Mouse (Mus musculus) limb, embryonic 12.5 days (tissue): Measurements from ENCODE around the gene Naa20. TPM values are rescaled to one million over a fixed set of nuclear protein-coding genes. Genes with fewer than 3 reads are reported as not detected.
"Not testable (repeated sequence)": the region's sequence is repeated elsewhere in the genome, so short reads cannot be mapped to it uniquely, and the experiment has no call there.

ENCODE experiments used
- ATAC-seq: fragments of 200-750 bp; cut with Nextera tagmentation; 2 replicates; pipeline ENCODE4 v1.8.0; 2017; ENCODE audit warnings: low read depth, moderate TSS enrichment; ENCODE audit not compliant: insufficient number of reproducible peaks, insufficient read depth, low FRiP score, low TSS enrichment
- H3K27ac ChIP-seq: fragments of 300-500 bp; sonication (generic); 2 replicates; pipeline ENCODE4 v1.5.1; 2016; ENCODE audit warnings: mild to moderate bottlenecking, moderate library complexity
- H3K27me3 ChIP-seq: fragments of 300-500 bp; sonication (generic); 2 replicates; pipeline ENCODE4 v1.6.1; 2016; ENCODE audit warnings: mild to moderate bottlenecking, moderate library complexity
- H3K36me3 ChIP-seq: fragments of 300-500 bp; sonication (generic); 2 replicates; pipeline ENCODE4 v1.6.1; 2016; ENCODE audit warnings: mild to moderate bottlenecking, moderate library complexity
- H3K4me1 ChIP-seq: fragments of 300-500 bp; sonication (generic); replicated peaks from 2 replicates; pipeline ENCODE4 v1.6.1; 2016
- H3K4me2 ChIP-seq: fragments of 300-500 bp; sonication (generic); 2 replicates; pipeline ENCODE4 v1.6.1; 2016; ENCODE audit warnings: mild to moderate bottlenecking, moderate library complexity
- H3K4me3 ChIP-seq: fragments of 300-500 bp; sonication (generic); replicated peaks from 2 replicates; pipeline ENCODE4 v1.5.1; 2016; ENCODE audit warnings: mild to moderate bottlenecking
- H3K9ac ChIP-seq: fragments of 300-500 bp; sonication (generic); replicated peaks from 2 replicates; pipeline ENCODE4 v1.6.1; 2016; ENCODE audit warnings: mild to moderate bottlenecking, moderate library complexity
- H3K9me3 ChIP-seq: fragments of 300-500 bp; sonication (generic); 2 replicates; pipeline ENCODE4 v1.6.1; 2016; ENCODE audit warnings: mild to moderate bottlenecking, moderate library complexity
- WGBS: fragments of 180-500 bp; shearing (Covaris S2); methylation state at CpG from one replicate; pipeline ENCODE4 v1.1.7; 2016; 5-methylcytosine and 5-hydroxymethylcytosine counted together
- polyA plus RNA-seq: library from polyadenylated mRNA; unstranded; fragments of >200 nt; fragmentation: Nextera tagmentation; extraction: Ambion mirVana; gene quantifications from 2 replicates; pipeline ENCODE4 v1.2.1, GENCODE M21; 2016

Naa20 gene
- polyA plus RNA-seq, 1 experiment from 2014 or later, result 156 TPM

- not testable (repeated sequence) for H3K9ac ChIP-seq, H3K4me3 ChIP-seq, ATAC-seq, H3K27me3 ChIP-seq, H3K9me3 ChIP-seq, H3K4me2 ChIP-seq, H3K27ac ChIP-seq
- WGBS, result 43% methylated on average over 4 of the region's 4 CpGs
- Histone ChIP-seq H3K36me3 (peaks cover 38% of the 10 kb centered on the region), H3K4me1 (peaks cover 16% of the 10 kb centered on the region)
Observed at GRCm38 (mm10) chr2:145905884-145906283, 4.0 kb downstream of the Naa20 start.

- Histone ChIP-seq H3K27me3 (no peaks in the 10 kb centered on the region), H3K4me1 (no peaks in the 10 kb centered on the region), H3K36me3 (peaks cover 94% of the 10 kb centered on the region), H3K9me3 (no peaks in the 10 kb centered on the region), H3K4me2 (no peak overlapping the region), H3K27ac (no peak overlapping the region), H3K4me3 (no peak overlapping the region), H3K9ac (no peak overlapping the region)
- WGBS, result 84% methylated on average over 8 of the region's 8 CpGs
- no peak for ATAC-seq
Observed at GRCm38 (mm10) chr2:145920941-145921650, 19.2 kb downstream of the Naa20 start.

- WGBS, result under 1% methylated on average over 61 of the region's 61 CpGs
- peaks cover 8% of the 10 kb centered on the region for H3K4me1 ChIP-seq
- no peak within 1 kb of the TSS for H3K27ac ChIP-seq
- peak within 1 kb of the TSS; percentile 86 for H3K4me3 ChIP-seq
- peak within 1 kb of the TSS; percentile 89 for H3K4me2 ChIP-seq
- no peaks in the 10 kb centered on the region for H3K27me3 ChIP-seq
- H3K9me3 ChIP-seq, result no peaks in the 10 kb centered on the region
- peak; percentile 98 for ATAC-seq
- H3K9ac ChIP-seq, result peak within 1 kb of the TSS; percentile 61
- peaks cover 29% of the 10 kb centered on the region for H3K36me3 ChIP-seq
Observed at GRCm38 (mm10) chr2:145934339-145935231, 32.7 kb downstream of the Naa20 start, which contains the start of the genes Cfap61 and Crnkl1. TSS of gene Cfap61 (plus strand) at chr2:145934784. TSS of gene Crnkl1 (minus strand) at chr2:145935014.

- no peak for ATAC-seq
- Histone ChIP-seq H3K9me3 (no peaks in the 10 kb centered on the region), H3K27ac (no peak overlapping the region), H3K4me1 (peaks cover 8% of the 10 kb centered on the region), H3K9ac (no peak overlapping the region), H3K36me3 (peaks cover 7% of the 10 kb centered on the region; the same call in 1 of the 2 replicates), H3K4me2 (no peak overlapping the region), H3K27me3 (no peaks in the 10 kb centered on the region), H3K4me3 (no peak overlapping the region)
- WGBS, result 86% methylated on average over 8 of the region's 8 CpGs
Observed at GRCm38 (mm10) chr2:145936975-145937374, 35.1 kb downstream of the Naa20 start.

GRCm38 (mm10) chr2:145941403-145941802 is 39.5 kb downstream of the Naa20 start:
- Histone ChIP-seq H3K4me2 (no peak overlapping the region), H3K9ac (no peak overlapping the region), H3K9me3 (no peaks in the 10 kb centered on the region), H3K36me3 (no peaks in the 10 kb centered on the region), H3K27me3 (no peaks in the 10 kb centered on the region), H3K4me1 (no peaks in the 10 kb centered on the region), H3K4me3 (no peak overlapping the region), H3K27ac (no peak overlapping the region)
- WGBS, result 73% methylated on average over 3 of the region's 3 CpGs
- ATAC-seq, result no peak

GRCm38 (mm10) chr2:145944286-145944685 is 42.4 kb downstream of the Naa20 start:
- no peak overlapping the region for H3K4me3 ChIP-seq
- no peaks in the 10 kb centered on the region for H3K36me3 ChIP-seq
- no peak for ATAC-seq
- H3K27ac ChIP-seq, result no peak overlapping the region
- 83% methylated on average over 3 of the region's 3 CpGs for WGBS
- H3K9me3 ChIP-seq, result no peaks in the 10 kb centered on the region
- 0 out of 2 replicates have a peak, but pooled peaks cover under 1% of the 10 kb centered on the region for H3K4me1 ChIP-seq
- H3K27me3 ChIP-seq, result no peaks in the 10 kb centered on the region
- no peak overlapping the region for H3K4me2 ChIP-seq
- H3K9ac ChIP-seq, result no peak overlapping the region

GRCm38 (mm10) chr2:145948402-145948954 is 46.6 kb downstream of the Naa20 start:
- H3K9ac ChIP-seq, result no peak overlapping the region
- no peak overlapping the region for H3K4me3 ChIP-seq
- H3K9me3 ChIP-seq, result no peaks in the 10 kb centered on the region
- 0 out of 2 replicates have a peak, but pooled peaks cover 6% of the 10 kb centered on the region for H3K27me3 ChIP-seq
- no peak overlapping the region for H3K4me2 ChIP-seq
- no peaks in the 10 kb centered on the region for H3K36me3 ChIP-seq
- H3K27ac ChIP-seq, result no peak overlapping the region
- WGBS, result 70% methylated on average over 7 of the region's 7 CpGs
- H3K4me1 ChIP-seq, result peaks cover 14% of the 10 kb centered on the region; the same call in 1 of the 2 replicates
- ATAC-seq, result no peak

- H3K4me1 ChIP-seq, result peaks cover 14% of the 10 kb centered on the region; the same call in 1 of the 2 replicates
- no peak overlapping the region for H3K4me3 ChIP-seq
- 51% methylated on average over 11 of the region's 11 CpGs for WGBS
- no peaks in the 10 kb centered on the region for H3K36me3 ChIP-seq
- no peaks in the 10 kb centered on the region for H3K9me3 ChIP-seq
- no peak for ATAC-seq
- no peak overlapping the region for H3K4me2 ChIP-seq
- no peak overlapping the region for H3K9ac ChIP-seq
- H3K27ac ChIP-seq, result no peak overlapping the region
- 0 out of 2 replicates have a peak, but pooled peaks cover 6% of the 10 kb centered on the region for H3K27me3 ChIP-seq
Observed at GRCm38 (mm10) chr2:145949475-145950068, 47.7 kb downstream of the Naa20 start.

GRCm38 (mm10) chr2:145950239-145950638 is 48.3 kb downstream of the Naa20 start:
- no peak overlapping the region for H3K4me3 ChIP-seq
- H3K36me3 ChIP-seq, result no peaks in the 10 kb centered on the region
- 15% methylated on average over 10 of the region's 10 CpGs for WGBS
- no peak overlapping the region for H3K27ac ChIP-seq
- no peak overlapping the region for H3K9ac ChIP-seq
- no peak overlapping the region for H3K4me2 ChIP-seq
- ATAC-seq, result no peak
- H3K27me3 ChIP-seq, result 0 out of 2 replicates have a peak, but pooled peaks cover 6% of the 10 kb centered on the region
- no peaks in the 10 kb centered on the region for H3K9me3 ChIP-seq
- H3K4me1 ChIP-seq, result peaks cover 14% of the 10 kb centered on the region; the same call in 1 of the 2 replicates

GRCm38 (mm10) chr2:145952726-145953125 is 50.8 kb downstream of the Naa20 start:
- Histone ChIP-seq H3K4me3 (no peak overlapping the region), H3K27me3 (0 out of 2 replicates have a peak, but pooled peaks cover 6% of the 10 kb centered on the region), H3K4me2 (no peak overlapping the region), H3K27ac (no peak overlapping the region), H3K4me1 (peaks cover 14% of the 10 kb centered on the region; the same call in 1 of the 2 replicates), H3K9me3 (no peaks in the 10 kb centered on the region), H3K9ac (no peak overlapping the region), H3K36me3 (no peaks in the 10 kb centered on the region)
- no peak for ATAC-seq
- WGBS, result 70% methylated on average over 5 of the region's 5 CpGs
